Mouse (Mus musculus) v-Abl transformed pro-B cells (cell line): Measurements from ENCODE around the gene Hgd.

ENCODE experiments used
- in situ Hi-C, 2 experiments: fragments of 400-800 bp; cut with MboI; formaldehyde crosslinking; loops; one replicate each; pipeline ENCODE4 v1.15.1; 2025; ENCODE audit not compliant: unreplicated experiment in 2 of 2

The Hgd gene

GRCm38 (mm10) chr16:37655756-37656347 is 75.9 kb downstream of the Hgd start:
- in situ Hi-C loops = loop anchor here in 1 of 2 experiments (10.0 kb wide), 2 partner anchors 561 to 641 kb away; partner anchors contain the start of gene Polq

DNA sequence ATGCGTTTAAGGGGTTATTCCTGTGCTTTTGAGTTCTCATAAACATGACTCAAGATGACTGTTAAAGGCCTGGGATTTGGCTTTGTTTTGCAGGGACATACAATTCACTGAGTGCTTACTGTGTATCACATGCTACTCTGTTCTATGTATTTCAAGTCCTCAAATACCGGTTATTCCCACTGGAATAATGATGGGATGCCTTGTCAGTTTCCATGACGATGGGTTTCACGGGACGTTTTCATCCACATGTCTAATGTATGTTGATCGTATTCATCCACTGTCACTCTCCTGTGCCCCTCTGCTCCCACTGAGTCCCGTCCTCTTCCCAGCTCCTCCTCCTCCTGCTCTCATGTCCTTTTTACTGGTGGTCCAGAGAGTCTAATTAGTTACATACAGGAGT is 76.8 kb downstream of the Hgd start:
- in situ Hi-C loops = loop anchor here in 1 of 2 experiments (10.0 kb wide), 2 partner anchors 562 to 642 kb away; partner anchors contain the start of gene Polq

DNA sequence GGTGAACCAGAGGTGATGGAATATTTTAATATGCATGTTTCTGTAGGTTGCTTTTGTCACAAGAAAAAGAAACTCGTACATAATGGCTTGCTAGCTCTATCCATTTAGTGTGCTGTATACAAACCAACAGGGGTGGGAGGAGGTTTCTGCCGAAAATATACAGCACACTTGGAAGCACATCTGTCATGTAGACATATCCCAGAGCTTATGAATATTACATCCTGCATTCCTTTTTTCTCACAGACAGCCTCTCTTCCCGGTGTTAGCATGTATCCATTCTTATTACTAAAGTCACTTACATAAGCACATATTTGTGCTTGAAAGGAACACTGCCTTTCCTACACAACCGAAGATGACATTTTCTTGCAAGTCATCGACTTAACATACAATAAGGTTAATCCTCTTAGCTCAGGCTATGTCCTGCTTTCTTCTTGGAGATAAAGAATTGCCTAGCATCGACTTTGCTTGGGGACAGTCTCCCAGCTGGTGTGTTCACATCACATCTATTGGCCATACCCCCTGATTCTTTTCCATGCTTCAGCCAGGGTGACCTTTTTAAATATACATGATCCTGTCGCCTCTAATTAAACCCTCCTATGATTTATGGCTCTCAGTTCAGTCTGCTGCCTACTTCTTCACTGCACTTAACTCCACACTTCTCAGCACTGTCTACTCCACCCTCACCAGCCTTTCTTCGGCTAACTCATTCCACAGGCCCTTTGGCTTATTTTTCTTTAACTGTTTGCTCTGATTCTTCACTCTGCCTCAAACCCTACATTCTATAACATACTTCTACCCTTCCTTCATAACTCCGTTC is 83.9 kb downstream of the Hgd start:
- in situ Hi-C loops = no loop called here

DNA sequence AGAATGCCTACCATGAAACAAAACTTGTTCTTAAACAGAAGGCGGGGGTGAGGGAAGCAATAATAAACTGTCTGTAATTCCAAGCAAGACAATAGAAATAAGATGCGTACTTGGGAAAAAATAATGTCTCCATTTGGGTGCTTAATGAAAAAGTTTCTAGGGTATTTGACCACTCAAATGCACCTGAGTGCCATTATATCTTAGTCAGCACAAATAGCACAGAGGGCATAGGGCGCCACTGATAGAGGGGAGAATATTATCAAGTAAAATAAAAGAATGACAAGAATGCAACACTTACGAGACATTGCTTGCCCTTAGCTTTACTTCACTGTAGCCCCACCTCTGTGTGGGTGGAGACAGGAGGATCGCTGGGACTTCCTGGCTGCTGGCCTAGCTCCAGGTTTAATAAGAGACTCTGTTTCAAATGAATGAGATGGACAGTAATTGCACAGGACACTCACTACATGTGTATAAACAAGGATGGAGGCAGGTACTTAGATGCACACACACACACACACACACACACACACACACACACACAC is 85.5 kb downstream of the Hgd start:
- in situ Hi-C loops = no loop called here

- in situ Hi-C loops = no loop called here
Measured at GRCm38 (mm10) chr16:37670666-37671283, 90.8 kb downstream of the Hgd start.

DNA sequence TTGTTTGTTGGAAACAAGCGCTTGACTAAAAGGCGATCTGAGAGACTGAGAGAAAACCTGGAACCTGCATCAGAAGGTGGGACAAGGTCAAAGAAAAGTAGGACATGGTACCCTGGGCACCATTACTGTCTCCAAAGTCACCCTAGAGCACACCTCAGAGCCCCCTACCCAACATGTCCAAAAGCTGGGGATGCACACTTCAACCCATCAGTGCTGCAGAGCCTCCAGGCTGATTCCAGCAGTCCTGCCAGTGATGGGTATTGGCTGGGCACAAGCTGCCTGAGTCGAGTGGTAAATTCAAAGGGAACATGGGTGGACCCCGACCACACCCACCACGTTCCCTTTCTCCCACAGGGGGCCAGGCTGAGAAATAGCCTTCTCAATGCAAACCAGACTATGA is 95.4 kb downstream of the Hgd start:
- in situ Hi-C loops = loop anchor here (5.0 to 25.0 kb wide), 2 partner anchors 568 to 788 kb away; partner anchors contain the start of genes Eaf2 (in 2 of the 2) and Golgb1 (in 2 of the 2)

DNA sequence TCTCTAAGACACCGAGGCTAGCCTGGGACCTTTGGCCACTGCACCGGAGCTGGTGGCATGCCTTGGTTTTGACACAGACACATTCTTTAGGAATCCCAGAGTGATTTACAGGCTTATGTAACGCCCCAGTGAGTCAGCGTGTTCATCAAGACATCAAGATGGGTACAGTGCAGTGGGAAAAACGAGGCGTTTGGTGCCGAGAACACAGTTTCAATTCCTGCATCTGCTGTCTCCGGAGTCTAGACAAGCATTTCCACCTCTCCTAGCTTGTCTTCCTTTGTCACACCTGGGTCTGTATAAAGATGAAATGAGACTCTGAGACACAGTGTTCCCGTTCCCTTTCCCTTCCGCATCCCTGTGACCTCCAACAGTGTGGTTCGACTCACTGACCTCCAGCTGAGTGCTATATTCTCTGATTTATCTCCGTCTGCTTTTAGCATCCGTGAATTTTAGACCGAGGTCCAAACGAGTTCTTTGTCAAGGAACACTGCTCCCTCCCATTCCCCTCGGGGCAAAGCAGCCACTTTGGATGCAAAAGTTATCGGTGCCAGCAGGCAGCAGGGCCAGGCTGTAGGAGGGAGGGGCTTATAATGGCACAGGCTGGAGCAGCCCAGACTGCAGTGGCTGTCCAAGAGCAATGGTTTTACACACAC is 96.2 kb downstream of the Hgd start:
- in situ Hi-C loops = loop anchor here (5.0 to 25.0 kb wide), 2 partner anchors 569 to 789 kb away; partner anchors contain the start of genes Eaf2 (in 2 of the 2) and Golgb1 (in 2 of the 2)

GRCm38 (mm10) chr16:37676677-37677072 is 96.7 kb downstream of the Hgd start:
- in situ Hi-C loops = loop anchor here (5.0 to 25.0 kb wide), 2 partner anchors 569 to 789 kb away; partner anchors contain the start of genes Eaf2 (in 2 of the 2) and Golgb1 (in 2 of the 2)

DNA sequence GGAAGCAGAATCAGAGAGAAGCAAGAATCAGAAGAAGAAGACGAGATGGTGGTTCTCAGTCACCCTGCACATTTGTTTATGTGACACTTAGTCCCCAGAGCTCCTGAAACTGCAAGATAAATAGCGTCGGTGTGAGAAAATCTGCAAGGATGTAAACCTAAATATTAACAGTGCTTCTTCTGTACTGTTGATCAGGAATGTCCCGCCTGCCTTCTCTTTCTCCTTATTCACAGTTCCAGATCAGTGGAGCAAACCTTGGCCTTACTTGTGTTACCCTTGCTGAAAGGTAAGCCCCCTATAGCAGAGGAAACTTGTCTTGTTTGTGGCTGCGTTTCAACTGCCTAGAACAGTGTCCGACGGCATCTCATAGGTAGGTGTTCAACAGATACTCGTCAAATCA is 97.6 kb downstream of the Hgd start:
- in situ Hi-C loops = loop anchor here (5.0 to 25.0 kb wide), 2 partner anchors 570 to 790 kb away; partner anchors contain the start of genes Eaf2 (in 2 of the 2) and Golgb1 (in 2 of the 2)

GRCm38 (mm10) chr16:37680216-37680615 is 100.3 kb downstream of the Hgd start:
- in situ Hi-C loops = loop anchor here (5.0 to 25.0 kb wide), 9 partner anchors 267 to 827 kb away; partner anchors contain the start of genes Eaf2 (in 2 of the 2) and Golgb1 (in 2 of the 2)

DNA sequence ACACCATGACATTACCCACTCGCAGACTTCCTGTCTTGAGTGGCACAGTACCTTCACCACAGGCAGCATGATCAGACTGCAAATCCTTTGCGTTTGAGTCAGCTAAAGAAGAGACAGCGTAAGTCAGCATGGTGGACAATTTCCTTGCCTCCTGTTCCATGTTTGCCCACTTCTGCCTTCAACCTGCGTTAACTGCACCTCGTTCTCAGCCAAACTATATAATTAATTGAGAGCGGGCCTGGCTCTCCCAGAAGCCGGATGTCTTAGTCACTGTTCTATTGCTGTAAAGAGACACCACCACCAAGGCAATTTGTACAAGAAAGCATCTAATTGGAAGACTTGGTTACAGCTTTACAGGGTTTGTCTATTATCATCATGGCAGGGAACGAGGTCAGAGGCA is 100.9 kb downstream of the Hgd start:
- in situ Hi-C loops = loop anchor here (5.0 to 25.0 kb wide), 9 partner anchors 266 to 826 kb away; partner anchors contain the start of genes Eaf2 (in 2 of the 2) and Golgb1 (in 2 of the 2)
